Mouse (Mus musculus) spleen, postnatal 10 days (tissue): ENCODE measurements at regions not wholly inside any gene's neighbourhood (a gene's known extent, or its start where the extent isn't known, plus 50 kb on each side); places are given as distances from the start of the nearest gene placed in this dataset.

Experiments
- DNase-seq, 2 experiments: peaks; one replicate each; pipeline ENCODE4 v3.0.0; 2021 to 2022; ENCODE audit warnings: low spot score in 2 of 2

DNA sequence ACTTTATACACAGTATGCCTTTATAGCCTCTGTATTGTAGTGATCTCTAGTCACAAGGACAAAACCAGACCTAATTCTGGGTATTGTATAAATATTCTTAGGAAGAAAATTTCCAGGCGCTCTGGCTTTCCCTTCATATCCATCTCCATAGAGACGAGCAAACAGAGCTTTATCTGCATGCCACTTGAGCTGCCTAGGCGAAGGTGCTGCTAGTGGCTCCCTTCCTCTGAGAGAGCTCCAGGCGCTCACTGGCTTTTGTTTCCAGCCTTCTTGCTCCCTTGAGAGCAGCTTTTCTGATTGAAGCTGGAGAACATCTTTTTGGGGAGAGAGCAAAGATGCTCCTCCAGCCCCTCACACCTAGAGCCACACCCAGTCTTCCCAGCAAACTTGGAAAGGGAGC lies 114.0 kb upstream of the Rmdn2 start:
- DNase-seq, result no peak

DNA sequence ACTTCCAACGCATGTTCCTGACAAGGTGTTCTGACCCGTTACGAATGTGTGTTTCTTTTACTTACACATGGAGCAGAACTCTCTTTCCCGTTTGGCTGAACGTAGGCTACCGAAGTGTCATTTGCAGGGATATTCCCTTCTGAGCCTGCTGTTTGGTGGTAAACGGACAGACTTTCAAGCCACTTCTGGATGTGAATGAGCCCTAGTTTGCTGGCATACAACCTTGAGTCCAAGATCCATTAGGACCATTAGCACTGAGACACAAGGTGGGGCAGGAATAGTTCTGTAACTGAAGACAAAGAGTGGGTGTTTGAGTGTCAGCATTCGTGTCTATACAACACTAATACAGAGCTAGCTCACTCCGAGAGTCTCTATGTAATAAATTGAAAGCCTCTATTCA lies 113.3 kb upstream of the Rmdn2 start:
- no peak for DNase-seq

DNA sequence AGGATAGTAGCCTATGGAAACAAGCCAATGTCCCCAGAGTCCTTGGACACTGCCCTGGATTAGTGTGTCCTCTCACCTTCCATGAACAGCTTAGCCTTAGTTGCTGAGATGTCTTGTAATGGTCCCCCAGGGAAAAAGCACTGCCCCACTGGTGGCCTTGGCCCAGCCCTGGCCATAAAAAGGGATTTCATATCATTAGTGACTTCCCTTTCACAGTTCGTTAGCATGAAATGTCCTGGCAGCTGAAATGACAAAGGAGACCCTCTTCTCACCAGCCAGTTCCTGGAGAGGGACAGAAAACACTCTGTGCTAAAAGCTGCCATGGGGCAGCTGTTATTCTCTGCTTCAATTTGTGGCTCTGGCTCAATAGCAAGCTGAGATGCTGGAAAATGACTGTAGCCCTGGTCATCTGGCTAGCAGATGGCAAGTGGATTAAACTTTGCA lies 110.6 kb upstream of the Rmdn2 start:
- no peak for DNase-seq

DNA sequence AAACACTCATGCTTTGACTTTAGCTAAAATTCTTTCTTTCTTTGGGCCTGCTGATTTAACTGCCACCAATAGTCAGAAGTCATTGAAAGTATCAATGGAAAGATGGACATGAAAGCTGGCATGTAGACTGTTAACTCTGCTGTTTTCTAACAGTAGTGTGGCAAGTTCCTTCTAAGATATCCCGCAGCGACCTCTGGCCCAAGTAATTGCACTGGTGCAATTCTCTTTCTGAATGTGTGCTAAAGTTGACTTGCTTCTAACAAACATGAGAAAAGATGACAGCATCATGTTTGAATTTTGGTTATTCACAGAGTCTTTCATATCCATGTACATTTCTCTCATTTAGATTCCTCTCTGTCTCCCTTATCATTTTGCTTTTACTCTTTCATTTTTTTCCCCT lies 109.7 kb upstream of the Rmdn2 start:
- DNase-seq, result no peak

DNA sequence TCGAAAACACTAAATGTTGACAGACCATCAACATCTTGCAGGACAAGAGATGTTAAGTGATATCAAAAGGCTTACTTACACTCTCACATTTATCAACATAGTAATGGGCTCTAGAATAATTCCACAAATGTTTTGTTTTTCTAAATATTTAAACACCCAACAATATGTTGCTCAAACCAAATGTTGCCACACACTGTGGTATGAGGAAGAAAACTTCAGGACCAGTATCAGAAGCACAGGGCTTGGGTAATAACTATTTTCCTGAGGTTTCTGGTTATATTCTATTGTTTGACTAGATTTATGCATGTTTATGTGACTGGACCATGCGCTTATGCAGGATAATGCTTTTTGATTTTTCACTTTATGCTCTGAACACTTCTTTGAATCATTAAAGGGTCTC lies 108.6 kb upstream of the Rmdn2 start:
- no peak for DNase-seq

DNA sequence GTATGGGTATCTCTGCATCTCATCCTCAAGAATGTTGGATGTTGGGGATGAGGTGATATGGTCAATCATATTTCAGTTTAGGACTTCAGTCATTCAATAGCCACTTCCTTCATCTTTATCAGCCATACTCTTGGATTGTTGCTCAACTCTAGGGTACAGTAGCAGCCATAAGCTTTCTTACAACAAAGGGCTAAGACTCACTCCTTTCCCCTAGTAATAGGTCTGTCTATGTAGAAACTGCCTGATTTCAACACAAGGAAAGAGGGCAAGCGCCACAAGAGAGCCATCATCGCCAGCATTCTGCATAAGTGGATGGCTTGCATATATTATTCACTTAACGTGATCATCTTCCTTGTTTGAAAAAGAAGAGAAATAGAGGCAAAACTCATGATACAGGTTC lies 107.5 kb upstream of the Rmdn2 start:
- no peak for DNase-seq

DNA sequence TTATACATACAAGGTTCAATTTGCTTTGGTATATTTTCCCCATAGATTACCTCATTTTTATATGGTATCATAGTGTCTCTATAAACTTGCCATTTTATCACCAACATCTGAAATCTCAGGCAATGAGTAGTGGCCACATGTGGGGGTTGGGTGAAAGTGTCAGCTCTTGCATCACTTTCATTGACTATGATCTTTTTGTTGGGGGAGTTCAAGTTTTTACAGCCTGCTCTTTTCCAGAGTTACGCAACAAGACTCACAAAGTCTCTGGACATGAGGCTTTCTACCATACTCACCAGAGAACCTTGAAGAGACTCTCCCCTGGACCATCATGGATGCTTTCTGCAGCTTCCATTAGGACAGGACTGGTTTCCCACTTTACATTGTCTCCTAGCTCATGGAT lies 106.1 kb upstream of the Rmdn2 start:
- no peak for DNase-seq

DNA sequence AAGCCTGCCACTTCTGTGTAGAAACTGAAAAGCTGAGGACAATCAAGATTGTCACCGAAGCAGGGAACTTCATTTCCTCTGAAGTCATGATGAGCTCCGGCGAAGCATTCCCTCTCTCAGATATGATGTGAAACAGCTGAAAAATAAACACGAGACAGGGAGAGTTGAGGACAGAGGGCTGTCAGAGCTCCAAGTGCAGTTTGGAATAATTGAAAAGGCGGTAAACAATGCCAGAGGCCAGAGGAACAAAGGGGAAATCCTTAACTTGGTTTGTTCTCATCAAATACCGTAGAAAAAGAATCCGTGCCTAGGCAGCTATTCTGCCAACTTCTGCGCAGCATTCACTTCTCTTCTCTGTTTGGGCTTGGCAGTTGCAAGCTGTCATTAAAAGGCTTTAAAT lies 102.4 kb upstream of the Rmdn2 start:
- DNase-seq, result no peak

DNA sequence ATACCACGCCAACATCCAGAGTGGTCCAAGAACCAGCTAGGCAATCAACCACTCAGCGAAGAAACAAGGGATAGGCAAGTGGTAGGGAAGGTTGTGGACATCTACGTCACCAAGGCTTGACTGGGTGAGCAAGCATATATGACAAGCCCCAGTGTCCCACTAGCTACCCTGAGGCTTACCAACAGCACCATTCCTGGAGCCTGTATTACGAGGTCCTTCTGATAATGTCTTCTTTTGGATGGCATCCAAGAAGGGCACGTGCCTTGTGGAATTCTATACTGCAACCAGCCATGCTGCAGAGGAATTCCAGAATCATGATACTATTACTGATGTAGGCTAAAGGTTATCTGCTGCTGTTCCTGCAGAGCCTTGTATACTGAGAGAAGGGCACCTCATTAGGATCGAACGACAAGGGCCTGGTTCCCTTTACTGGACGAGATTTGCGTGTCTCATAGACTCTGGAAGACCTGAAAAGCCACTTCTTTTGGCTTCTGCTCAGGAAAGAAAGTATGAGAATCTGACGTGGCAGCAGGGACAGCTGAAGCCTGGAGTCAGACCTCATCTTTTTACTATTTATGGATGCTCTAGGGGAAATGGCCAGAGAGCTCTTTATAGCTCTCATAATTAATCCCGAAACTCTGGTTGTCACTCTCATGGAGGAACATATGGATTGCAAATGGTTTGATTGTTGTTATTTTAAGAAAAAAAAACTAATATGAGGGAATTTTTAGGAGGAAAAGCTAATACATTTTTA lies 101.5 kb upstream of the Rmdn2 start:
- DNase-seq, result no peak

DNA sequence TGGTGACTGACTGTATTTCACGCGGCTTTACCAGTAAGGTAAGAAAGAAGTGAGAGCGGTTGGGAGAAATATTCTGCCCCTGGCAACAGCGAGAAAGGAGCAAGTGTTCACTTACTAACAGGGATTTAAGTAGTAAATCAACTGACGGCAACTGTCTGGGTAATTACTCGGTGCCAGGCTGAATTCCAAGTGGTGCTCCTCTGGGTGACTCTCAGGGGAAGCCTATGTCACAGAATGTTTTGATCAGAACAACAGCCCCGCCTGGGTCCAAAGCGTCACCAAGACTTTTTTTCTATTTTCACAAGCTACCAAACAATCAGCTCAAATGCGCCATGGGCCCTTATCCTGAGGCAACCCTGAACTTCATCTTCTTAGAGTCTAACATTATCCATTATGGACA lies 100.4 kb upstream of the Rmdn2 start:
- no peak for DNase-seq

DNA sequence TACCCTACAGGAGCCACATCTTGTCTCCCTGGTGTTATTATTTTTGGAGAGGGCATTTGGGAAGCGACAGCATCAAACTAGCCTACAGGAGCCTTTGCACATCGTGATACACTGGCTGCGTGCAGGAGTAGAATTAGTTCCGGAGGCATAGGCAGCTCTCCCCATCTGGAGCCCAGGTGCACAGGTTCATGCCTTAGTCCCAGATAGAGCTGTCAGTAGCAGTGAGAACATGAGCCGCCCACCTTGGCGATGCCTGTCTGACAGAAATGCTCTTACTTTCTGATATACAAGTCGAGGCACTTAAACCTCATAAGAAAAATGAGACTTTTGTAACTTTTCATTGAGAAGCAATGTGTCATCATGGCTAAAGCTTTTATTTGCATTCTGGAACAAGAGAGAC lies 97.6 kb upstream of the Rmdn2 start:
- DNase-seq, result no peak

DNA sequence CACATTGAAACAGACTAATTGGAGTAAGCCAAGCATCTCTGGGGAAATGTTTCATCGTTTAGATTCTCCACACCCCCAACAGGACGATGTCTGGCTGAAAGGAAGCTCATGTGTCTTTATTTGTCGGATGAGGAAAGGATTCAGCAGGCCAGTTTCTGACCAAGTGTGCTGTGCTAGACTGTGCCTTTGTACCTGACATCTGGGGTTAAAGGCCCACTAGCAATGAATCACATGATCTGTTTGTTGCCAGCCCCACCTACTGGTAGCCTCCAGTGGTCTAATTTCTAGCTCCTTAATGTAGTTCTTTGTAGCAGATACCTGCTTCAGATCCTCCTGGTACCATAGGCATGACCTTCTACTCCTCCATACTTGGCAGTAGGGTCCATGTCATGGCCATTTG lies 93.5 kb upstream of the Rmdn2 start:
- DNase-seq, result peak in 1 of 2 experiments; percentile 40

DNA sequence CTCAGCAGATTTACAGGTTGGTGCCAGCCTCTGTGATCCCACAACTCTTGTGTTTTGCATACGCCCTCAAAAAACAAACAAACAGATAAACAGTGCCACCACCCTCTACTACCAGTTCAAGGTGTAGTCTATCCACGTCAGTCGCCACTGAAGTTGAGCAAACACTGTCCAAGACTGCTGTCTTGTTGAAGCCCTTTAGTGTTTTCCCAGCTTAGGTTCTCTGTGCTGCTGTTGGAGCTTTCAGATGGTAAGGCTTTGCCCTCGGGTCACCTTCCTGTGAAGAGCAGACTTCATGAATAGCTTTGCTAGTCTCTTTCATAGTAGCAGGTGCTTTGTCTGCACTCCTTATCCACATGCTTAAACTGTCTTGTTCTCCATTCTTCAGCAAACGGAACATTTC lies 93.0 kb upstream of the Rmdn2 start:
- no peak for DNase-seq

DNA sequence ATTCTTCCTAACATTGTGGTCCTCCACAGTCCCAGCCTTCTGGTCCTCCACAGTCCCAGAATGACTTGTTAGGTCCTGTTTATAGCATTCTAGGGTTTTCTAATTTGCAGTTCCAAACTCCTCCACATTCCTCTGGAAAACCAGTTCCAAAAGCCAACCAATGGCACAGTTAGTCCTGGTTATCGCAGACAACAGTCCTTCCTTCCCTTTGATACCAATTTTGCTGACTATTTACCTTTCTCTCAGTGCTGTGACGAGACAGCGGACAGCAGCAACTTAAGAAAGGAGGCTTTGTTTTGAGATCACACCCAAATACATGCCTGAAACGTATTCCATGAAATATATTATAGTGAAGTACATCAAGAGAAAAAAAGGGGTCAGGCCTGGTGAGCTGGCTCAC lies 92.3 kb upstream of the Rmdn2 start:
- DNase-seq, result no peak

DNA sequence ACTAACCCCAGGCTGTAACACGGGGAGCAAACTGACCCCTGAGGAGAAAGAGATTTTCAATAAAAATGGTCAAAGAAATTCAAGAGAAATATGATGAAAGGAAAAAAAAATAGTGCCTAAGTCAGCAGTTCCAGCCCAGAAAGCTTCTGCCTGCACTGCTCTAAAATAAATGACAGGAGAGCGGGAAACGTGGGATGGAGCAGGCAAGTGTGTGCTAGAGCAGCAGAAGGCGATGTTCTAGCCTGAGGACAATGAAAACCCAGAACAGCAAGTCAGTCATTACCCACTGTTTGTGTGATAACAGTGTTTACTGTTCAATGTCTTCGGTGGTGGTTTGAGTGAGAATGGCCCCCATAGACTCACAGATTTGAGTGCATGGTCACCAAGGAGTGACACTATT lies 91.4 kb upstream of the Rmdn2 start:
- no peak for DNase-seq

DNA sequence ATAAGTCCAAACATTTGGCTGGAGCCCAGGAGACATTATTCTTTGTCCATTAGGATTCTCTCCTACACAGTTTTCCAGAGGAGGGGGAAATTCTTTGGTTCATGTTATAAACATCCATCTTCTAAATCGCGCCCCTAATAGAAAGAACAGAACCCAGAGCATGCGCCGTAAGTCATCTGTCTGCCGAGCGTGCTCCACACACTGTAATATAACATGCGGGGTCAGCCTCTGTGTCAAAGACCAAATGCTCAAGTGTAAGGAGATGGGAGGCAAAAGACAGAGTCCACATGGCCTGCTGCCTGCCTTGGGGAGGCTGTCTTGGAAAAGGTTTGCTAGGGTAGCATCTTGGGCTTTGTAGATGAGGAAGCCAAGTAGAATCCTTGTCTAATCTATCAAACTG lies 90.0 kb upstream of the Rmdn2 start:
- DNase-seq, result no peak

DNA sequence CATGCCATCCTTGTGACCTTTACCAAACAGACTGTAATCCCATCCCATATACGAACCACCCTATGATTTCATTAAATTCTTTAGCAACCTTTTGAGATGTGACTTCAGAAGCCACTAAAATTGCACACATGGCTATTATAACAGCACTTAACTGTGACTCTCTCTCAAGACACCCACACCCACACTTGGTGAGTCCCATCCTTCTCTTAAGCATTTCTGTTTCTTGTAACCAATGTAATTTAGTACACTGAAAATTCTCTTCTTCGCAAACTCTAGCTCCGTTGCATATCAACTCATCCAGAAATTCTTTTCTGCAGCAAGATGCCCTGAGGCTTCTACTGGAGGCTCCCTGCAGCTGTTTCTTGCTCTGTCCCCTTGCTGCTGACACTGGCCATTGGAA lies 88.4 kb upstream of the Rmdn2 start:
- DNase-seq, result no peak

DNA sequence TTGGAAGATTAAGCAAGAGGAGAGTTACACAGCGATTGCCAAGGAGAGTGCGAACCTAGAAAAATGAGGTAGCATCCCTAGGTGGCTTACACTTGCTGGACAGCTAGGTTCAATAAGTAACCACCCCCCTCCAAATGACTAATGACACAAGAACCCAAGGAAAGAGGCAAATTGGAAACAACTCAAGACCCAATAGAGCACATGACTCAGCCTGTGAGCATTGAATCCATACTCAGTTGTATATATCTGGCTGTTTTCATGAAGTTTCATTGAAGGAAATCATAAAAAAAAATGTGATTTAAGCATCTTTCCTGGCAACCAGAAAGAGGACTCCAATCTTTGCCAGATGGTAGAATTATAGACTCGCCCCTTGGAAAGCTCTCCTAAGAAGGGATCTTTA lies 84.3 kb upstream of the Rmdn2 start:
- no peak for DNase-seq

DNA sequence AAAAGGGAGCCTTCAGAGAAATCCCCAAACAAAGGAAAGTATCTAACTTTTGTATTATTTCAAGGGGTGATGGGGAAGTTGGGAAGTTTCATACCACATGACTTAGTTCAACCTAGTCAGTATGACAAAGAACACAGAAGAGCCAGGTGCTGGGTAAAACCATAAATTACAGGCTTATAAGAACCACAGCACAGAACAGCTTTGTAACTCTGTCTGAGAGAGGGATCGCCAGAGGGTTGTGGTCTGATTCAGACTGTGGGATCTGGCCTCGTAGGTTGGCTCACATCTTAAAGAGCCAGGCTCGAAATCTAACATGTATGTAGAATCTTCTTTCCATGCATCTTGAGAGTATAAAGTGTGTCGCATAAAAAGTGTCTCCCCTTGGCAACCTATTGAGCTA lies 75.1 kb upstream of the Rmdn2 start:
- no peak for DNase-seq

DNA sequence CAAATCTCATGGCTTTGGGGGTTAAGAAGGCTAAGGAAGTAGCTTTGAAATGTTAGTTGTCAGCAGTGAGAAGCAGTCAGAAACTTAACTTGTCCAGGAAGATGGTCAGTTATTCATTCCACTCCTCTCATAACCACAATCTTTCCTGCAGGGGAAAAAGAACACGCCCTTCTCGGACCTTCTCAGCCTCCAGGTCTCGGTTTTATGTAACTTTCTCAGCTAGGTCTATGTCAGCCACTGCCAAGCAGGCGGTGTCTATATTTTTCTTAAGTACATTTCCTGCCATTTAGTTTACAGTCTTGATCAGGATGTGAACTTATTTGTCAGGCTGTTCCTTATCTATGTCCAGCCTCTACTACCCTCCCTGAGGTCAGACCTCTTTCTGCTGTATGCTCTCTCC lies 72.9 kb upstream of the Rmdn2 start:
- no peak for DNase-seq

DNA sequence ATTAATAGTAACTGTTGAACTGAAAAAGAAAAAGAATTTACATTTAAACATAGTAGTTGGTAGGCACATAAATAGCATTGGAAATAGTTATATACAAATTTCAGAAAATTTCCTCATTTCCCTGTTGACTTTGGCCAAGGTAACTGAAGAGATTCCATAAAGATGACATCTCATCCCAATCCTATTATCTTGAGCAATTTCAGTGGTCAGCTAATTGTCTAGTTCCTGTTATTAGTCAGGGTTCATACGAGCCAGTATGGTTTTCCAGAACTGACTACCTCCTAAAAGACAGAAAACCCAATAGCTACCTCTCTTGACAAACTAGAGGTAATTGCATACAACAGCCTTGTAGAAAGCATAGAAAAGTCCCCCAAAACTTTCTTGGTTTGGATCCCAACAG lies 71.6 kb upstream of the Rmdn2 start:
- DNase-seq, result no peak

DNA sequence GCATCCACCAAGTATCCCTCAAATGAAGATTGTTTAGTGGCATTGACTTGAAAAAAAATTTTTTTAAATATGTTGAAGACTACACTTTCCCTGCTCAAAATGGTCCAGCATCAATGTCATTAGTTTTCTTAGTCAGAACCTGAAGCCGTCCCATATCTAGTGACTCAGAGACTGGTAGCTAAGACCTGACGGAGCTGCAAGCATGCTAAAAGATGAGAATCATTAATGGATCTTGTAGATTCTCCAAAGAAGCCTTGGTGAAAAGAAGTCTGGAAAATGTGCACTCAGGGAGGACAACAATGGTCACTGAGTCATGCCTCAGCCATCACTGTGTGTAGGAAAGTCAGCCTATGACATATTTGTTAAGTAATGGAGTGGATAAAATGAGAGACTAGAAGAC lies 71.2 kb upstream of the Rmdn2 start:
- DNase-seq, result no peak

DNA sequence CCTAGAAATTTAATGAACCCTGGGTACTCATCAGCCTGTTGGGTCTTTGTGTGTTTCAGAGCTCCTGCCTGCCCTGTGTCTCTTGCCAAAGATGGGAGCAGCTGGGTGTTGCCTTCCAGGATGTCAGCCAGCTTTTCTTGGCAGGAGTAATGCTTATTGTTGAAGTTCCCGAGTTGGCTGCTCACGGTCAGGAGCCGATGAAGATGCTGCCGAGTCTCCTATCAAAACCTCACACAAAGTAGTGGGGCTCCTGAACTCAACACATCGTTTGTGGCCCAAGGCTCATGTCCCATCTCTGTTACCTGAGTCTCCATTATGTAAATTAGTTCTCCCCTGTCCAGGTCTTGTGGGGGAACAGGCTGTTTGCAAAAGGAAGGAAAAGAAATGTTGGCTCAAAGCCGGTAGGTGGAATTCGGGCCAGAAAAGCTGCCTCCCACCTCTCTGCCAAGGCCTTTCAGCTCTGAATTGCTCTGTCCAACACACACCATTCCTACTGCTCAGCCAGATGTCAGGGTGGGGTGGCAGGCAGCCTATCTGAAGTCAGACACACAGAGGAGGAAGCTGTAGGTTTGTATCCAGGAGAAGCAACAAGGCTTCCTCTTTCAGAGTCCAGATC lies 67.6 kb upstream of the Rmdn2 start:
- DNase-seq, result no peak

DNA sequence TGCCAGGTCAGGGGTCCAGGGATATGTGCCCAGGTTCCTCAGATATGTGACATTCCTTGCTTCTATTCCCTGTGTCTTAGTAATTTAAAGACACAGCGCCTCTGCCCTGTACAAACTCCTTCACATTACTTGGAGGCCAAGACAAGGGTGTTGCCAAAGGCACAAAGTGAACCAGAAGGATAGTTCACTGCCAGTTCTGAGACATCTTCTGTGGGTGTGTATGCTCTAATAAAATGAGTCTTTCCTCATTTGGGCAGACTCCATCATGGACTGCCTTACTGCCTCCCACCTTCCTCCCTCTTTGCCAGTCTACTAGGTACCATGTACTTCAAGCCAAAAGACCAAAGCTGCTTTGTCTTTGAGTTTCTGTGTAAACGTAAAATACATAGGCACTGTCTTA lies 65.8 kb upstream of the Rmdn2 start:
- no peak for DNase-seq
